ENCODE assay signal across 9 mouse cellular contexts in the genomic region with DNA sequence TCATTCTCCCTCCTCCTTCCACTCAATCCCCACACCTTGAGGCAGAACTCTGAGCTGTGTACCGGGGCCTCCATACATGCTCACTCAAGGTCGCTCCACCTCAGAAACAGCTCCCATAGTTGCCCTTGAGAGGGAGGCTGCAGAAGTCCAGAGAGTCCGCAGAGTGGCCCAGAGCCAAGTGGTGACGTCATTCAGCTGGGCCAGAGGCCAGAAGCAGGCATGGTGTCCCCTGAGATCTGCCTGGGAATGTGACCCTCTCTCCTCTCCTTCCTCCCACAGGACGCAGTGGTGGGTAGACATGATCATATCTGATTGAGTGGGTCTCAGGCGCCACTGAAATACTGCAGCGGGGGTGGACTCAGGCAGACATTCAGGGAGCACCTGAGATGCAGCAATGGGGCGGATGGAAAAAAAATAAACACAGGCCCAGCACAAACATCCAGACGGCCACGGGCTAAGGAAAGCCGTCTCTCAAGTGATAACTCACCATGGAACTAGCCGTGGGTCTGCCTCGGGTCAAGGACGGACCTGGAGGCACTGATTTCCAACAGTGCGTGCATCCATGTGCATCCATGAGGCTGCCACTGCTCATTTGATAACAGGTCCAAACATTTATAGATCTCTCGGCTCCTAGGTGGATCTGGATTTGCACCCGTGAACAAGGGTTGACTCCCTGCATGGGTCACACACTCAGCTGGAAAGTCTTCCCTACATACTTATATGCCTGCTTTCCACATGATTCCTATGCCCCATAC. TPM values are rescaled to one million over a fixed set of nuclear protein-coding genes. Genes with fewer than 3 reads are reported as not detected.
DNase-seq lines count a peak whose midpoint lies in the region; ATAC-seq and TF ChIP-seq lines count a peak whose summit lies in the region.
"Had no signal": no experiment of that assay in that cellular context is flagged by ENCODE, and none has a peak within 500 bp of the region (broad histone marks: within the 10 kb centered on the region; RNA-seq: fewer than 3 reads in every experiment).

No protein-coding gene starts in this region.

- no peak overlapping the region for H3K9ac ChIP-seq in midbrain, postnatal 0 days (replicated peaks; ENCODE audit: low read length, poor library complexity, severe bottlenecking)
- no peak overlapping the region for H3K9ac ChIP-seq in midbrain, embryonic 15.5 days
- no peak overlapping the region for H3K9ac ChIP-seq in heart, embryonic 14.5 days (ENCODE audit: low read length)

- no peak for TF ChIP-seq CTCF in midbrain, postnatal 0 days (IDR thresholded peaks at IDR 0.05)

- 80% methylated on average over 17 of the region's 17 CpGs for WGBS in midbrain, postnatal 0 days
- WGBS in midbrain, embryonic 15.5 days = 74% methylated on average over 17 of the region's 17 CpGs
- WGBS in heart, embryonic 14.5 days = 19% methylated on average over 17 of the region's 17 CpGs

- no peak for ATAC-seq in midbrain, postnatal 0 days (ENCODE audit: low FRiP score)
- ATAC-seq in midbrain, embryonic 15.5 days (replicated peaks) = no peak
- ATAC-seq in heart, embryonic 14.5 days (ENCODE audit: insufficient number of reproducible peaks, insufficient read depth, low FRiP score, low read depth) = peak; percentile 88

- no peaks in the 10 kb centered on the region for H3K4me1 ChIP-seq in midbrain, postnatal 0 days (ENCODE audit: insufficient read depth, low read length)
- no peaks in the 10 kb centered on the region for H3K4me1 ChIP-seq in midbrain, embryonic 15.5 days
- peaks cover 8 to 11% of the 10 kb centered on the region in 2 experiments for H3K4me1 ChIP-seq in heart, embryonic 14.5 days (ENCODE audit: control insufficient read depth in 2 of 2, insufficient read depth in 2 of 2, low read length in 2 of 2)

- no peaks in the 10 kb centered on the region for H3K27me3 ChIP-seq in midbrain, postnatal 0 days (ENCODE audit: insufficient read depth, low read length)
- H3K27me3 ChIP-seq in midbrain, embryonic 15.5 days (replicated peaks) = no peaks in the 10 kb centered on the region
- H3K27me3 ChIP-seq in heart, embryonic 14.5 days (ENCODE audit: control insufficient read depth, insufficient read depth, low read length) = no peaks in the 10 kb centered on the region

- no peaks in the 10 kb centered on the region for H3K36me3 ChIP-seq in midbrain, postnatal 0 days (ENCODE audit: insufficient read depth, low read length)
- no peaks in the 10 kb centered on the region for H3K36me3 ChIP-seq in midbrain, embryonic 15.5 days (replicated peaks)
- H3K36me3 ChIP-seq in heart, embryonic 14.5 days (ENCODE audit: control insufficient read depth, insufficient read depth, low read length) = no peaks in the 10 kb centered on the region

- DNase-seq in midbrain, postnatal 0 days (ENCODE audit: low spot score) = peak; percentile 50
- DNase-seq in cerebellum, adult 9-11 months = peak; percentile 72
- DNase-seq in kidney, postnatal 36 days = peak; percentile 90 to 92
- DNase-seq in skeletal muscle tissue, adult 2 months (ENCODE audit: low read depth, low spot score) = peak; percentile 14
- no peak for DNase-seq in c-Kit-positive CD71-positive TER-119-positive erythroid progenitor cells, embryonic 14.5 days (ENCODE audit: low spot score)
- no peak for DNase-seq in embryo, embryonic 9.5 days (ENCODE audit: extremely low spot score)

- no peak overlapping the region for H3K4me2 ChIP-seq in midbrain, postnatal 0 days (ENCODE audit: low read depth, low read length, poor library complexity, severe bottlenecking)
- no peak overlapping the region for H3K4me2 ChIP-seq in midbrain, embryonic 15.5 days
- peak overlapping the region; percentile 38 for H3K4me2 ChIP-seq in heart, embryonic 14.5 days (ENCODE audit: low read length)

- no peak overlapping the region for H3K4me3 ChIP-seq in midbrain, postnatal 0 days (ENCODE audit: low read depth, low read length)
- no peak overlapping the region for H3K4me3 ChIP-seq in midbrain, embryonic 15.5 days
- H3K4me3 ChIP-seq in heart, embryonic 14.5 days (ENCODE audit: control insufficient read depth in 1 of 2, insufficient read depth in 1 of 2, low read depth in 1 of 2, low read length in 2 of 2) = no peak overlapping the region
- H3K4me3 ChIP-seq: erythroblast, embryonic 14.5 days had no signal

- no peak overlapping the region for H3K27ac ChIP-seq in midbrain, postnatal 0 days (ENCODE audit: low read depth, low read length)
- no peak overlapping the region for H3K27ac ChIP-seq in midbrain, embryonic 15.5 days
- H3K27ac ChIP-seq in heart, embryonic 14.5 days (replicated peaks in 1 of 2; ENCODE audit: control insufficient read depth in 1 of 2, insufficient read depth in 1 of 2, low read depth in 2 of 2, low read length in 2 of 2) = peak overlapping the region; percentile 75 to 79

- H3K9me3 ChIP-seq in midbrain, postnatal 0 days (ENCODE audit: low read length) = no peaks in the 10 kb centered on the region
- H3K9me3 ChIP-seq in midbrain, embryonic 15.5 days = no peaks in the 10 kb centered on the region
- H3K9me3 ChIP-seq in heart, embryonic 14.5 days (ENCODE audit: control insufficient read depth, low read length) = peaks cover 9% of the 10 kb centered on the region

RNA-seq across cellular contexts. Expression of gene Slc19a1, which starts 34.1 kb away (rescaled TPM):
- total RNA-seq in midbrain, postnatal 0 days (2014; rRNA removed) = 38.1 and 47.0 TPM in 2 replicates
- polyA plus RNA-seq in midbrain, postnatal 0 days (2015; fragmentation: Nextera tagmentation; extraction: Ambion mirVana) = 44.1 and 44.9 TPM in 2 replicates
- polyA plus RNA-seq in midbrain, embryonic 15.5 days (2015; fragmentation: Nextera tagmentation; extraction: Ambion mirVana) = 43.9 and 45.7 TPM in 2 replicates
- 12.0 and 12.2 TPM in 2 replicates for polyA plus RNA-seq in heart, embryonic 14.5 days (2014; fragmentation: Nextera tagmentation; extraction: Ambion mirVana)

RNA-seq across cellular contexts. Expression of gene Pcbp3, which starts 36.2 kb away (rescaled TPM):
- 50.0 and 52.4 TPM in 2 replicates for total RNA-seq in midbrain, postnatal 0 days (2014; rRNA removed)
- 74.4 and 76.3 TPM in 2 replicates for polyA plus RNA-seq in midbrain, postnatal 0 days (2015; fragmentation: Nextera tagmentation; extraction: Ambion mirVana)
- polyA plus RNA-seq in midbrain, embryonic 15.5 days (2015; fragmentation: Nextera tagmentation; extraction: Ambion mirVana) = 69.5 and 72.5 TPM in 2 replicates
- polyA plus RNA-seq in heart, embryonic 14.5 days (2014; fragmentation: Nextera tagmentation; extraction: Ambion mirVana) = 4.0 and 6.3 TPM in 2 replicates

Comparison
In these comparisons a context has a peak if more than half of its experiments do, and no peak if none do; other contexts are left out.
1. DNase-seq: peak in midbrain, postnatal 0 days (single experiment), cerebellum, adult 9-11 months (single experiment), kidney, postnatal 36 days (2 of 2) and skeletal muscle tissue, adult 2 months (single experiment); none in c-Kit-positive CD71-positive TER-119-positive erythroid progenitor cells, embryonic 14.5 days (single experiment) and embryo, embryonic 9.5 days (single experiment).
2. H3K27ac ChIP-seq: peak in heart, embryonic 14.5 days (2 of 2); none in midbrain, postnatal 0 days (single experiment) and midbrain, embryonic 15.5 days (single experiment).